Mouse (Mus musculus) granulocyte monocyte progenitor cell, adult 5-6 weeks (primary cell): Measurements from ENCODE around the gene Orm1. TPM values are rescaled to one million over a fixed set of nuclear protein-coding genes. Genes with fewer than 3 reads are reported as not detected.

Source experiments
- total RNA-seq, 2 experiments: library from RNA; stranded (forward) in 1 of 2; stranded (reverse) in 1 of 2; fragments of 200-712, 200-1000 nt in 1 of 2; fragments of >200 nt in 1 of 2; fragmentation: Nextera tagmentation in 1 of 2; gene quantifications; 2 replicates each; pipeline ENCODE4 v1.2.3; 2014 to 2017

Orm1 gene
- total RNA-seq, 2 experiments from 2014 or later, result 3.2 TPM; not detected in 1

Other genes with a start within 250 kb of the Orm1 start
- not detected in 2 replicates for gene Ambp, start 189.8 kb upstream of the Orm1 start, total RNA-seq (2014; fragmentation: Nextera tagmentation)
- not detected in 2 replicates for gene Ambp, start 189.8 kb upstream of the Orm1 start, total RNA-seq (2017)
- not detected in 2 replicates for gene Kif12, start 172.4 kb upstream of the Orm1 start, total RNA-seq (2014; fragmentation: Nextera tagmentation)
- gene Kif12, start 172.4 kb upstream of the Orm1 start, total RNA-seq (2017), result not detected in 2 replicates
- 0.32 TPM in 2 replicates for gene Col27a1, start 130.6 kb upstream of the Orm1 start, total RNA-seq (2014; fragmentation: Nextera tagmentation)
- gene Col27a1, start 130.6 kb upstream of the Orm1 start, total RNA-seq (2017), result 0.10 and 0.60 TPM in 2 replicates
- gene Orm3, start 11.6 kb downstream of the Orm1 start, total RNA-seq (2014; fragmentation: Nextera tagmentation), result not detected in 2 replicates
- gene Orm3, start 11.6 kb downstream of the Orm1 start, total RNA-seq (2017), result not detected in 2 replicates
- gene Orm2, start 17.9 kb downstream of the Orm1 start, total RNA-seq (2014; fragmentation: Nextera tagmentation), result not detected in 2 replicates
- not detected in 2 replicates for gene Orm2, start 17.9 kb downstream of the Orm1 start, total RNA-seq (2017)
- 32.9 and 33.6 TPM in 2 replicates for gene Akna, start 58.8 kb downstream of the Orm1 start, total RNA-seq (2014; fragmentation: Nextera tagmentation)
- 9.7 and 13.6 TPM in 2 replicates for gene Akna, start 58.8 kb downstream of the Orm1 start, total RNA-seq (2017)
- 1.9 and 3.4 TPM in 2 replicates for gene Whrn, start 151.4 kb downstream of the Orm1 start, total RNA-seq (2014; fragmentation: Nextera tagmentation)
- 0.90 and 1.7 TPM in 2 replicates for gene Whrn, start 151.4 kb downstream of the Orm1 start, total RNA-seq (2017)
- gene Atp6v1g1, start 200.2 kb downstream of the Orm1 start, total RNA-seq (2014; fragmentation: Nextera tagmentation), result 97.1 and 115 TPM in 2 replicates
- gene Atp6v1g1, start 200.2 kb downstream of the Orm1 start, total RNA-seq (2017), result 72.3 and 98.9 TPM in 2 replicates
- gene Tmem268, start 214.2 kb downstream of the Orm1 start, total RNA-seq (2014; fragmentation: Nextera tagmentation), result 6.5 and 6.6 TPM in 2 replicates
- gene Tmem268, start 214.2 kb downstream of the Orm1 start, total RNA-seq (2017), result 14.6 and 16.7 TPM in 2 replicates